Mouse (Mus musculus): ENCODE data around the gene S1pr4.

Gene S1pr4

DNA sequence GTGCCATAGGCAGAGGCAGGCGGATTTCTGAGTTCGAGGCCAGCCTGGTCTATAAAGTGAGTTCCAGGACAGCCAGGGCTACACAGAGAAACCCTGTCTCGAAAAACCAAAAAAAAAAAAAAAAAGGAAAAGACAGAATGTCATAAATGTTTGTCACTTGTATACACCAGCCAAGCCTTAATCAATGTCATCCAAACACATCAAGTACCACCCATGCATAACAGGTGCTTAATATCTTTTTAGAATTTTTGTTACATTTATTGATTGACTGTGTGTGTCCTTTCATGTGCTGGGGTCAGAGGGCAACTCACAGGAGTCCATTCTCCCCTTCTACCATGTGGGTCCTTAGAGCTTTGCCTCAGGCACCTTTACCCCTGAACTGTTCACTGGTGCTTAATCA lies at the start of gene S1pr4:
Gene S1pr4 (minus strand): TSS at position 101 of the 400 bp plus-strand sequence.
- no peak for DNase-seq (ENCODE audit: low read depth, low spot score)

DNA sequence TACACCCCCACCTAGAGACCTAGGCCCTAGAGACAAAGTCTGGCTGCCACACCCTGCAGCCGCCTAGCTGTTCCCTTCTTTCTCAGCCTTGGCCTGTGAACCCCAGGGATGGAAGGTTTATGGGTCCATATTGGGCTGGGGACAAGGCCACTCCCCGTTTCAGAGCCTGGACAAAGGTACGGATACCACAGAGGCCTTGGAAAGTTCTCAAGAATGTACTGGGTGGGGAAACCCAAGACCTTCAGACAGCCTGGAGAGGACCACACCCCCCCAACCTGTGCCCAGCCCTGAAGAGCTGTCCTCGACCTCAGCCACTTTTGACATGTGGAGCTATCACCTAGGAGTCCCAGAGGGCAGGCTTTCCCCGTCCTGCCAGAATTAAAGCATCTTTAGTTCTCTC lies 49.0 kb upstream of the S1pr4 start:
- DNase-seq (ENCODE audit: low read depth, low spot score) = no peak

DNA sequence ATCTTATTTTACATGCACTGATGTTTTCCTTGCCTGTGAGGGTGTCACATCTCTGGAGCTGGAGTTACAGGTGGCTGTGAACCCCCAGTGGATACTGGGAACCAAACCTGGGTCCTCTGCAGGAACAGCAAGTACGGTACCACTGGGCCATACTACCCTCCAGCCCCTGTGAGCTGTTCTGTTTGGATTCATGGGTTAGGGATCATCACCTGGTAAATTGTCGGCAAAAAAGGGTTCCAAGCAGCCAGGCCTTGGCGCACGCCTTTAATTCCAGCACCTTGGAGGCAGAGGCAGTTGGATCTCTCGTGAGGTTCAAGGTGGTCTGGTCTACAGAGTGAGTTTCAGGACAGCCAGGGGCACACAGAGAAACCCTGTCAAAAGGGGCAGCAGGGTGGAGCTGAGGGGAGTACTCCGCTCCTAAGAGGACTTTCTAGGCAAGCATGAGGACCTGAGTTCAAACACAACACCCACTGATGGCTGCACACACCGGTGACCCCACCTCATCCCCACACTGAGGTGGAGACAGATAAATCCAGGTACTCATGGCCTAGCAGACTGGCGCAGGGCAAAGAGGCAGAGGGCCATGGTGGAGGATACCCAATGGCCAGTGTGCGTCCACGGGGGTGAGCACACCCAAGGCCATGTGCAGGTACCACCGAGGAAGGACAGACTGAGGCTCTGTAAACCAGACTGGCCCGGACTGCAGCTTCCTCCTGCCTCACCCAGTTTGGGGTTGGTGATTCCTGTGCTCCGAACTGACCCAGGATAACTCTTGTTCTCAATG lies 47.0 kb upstream of the S1pr4 start:
- DNase-seq (ENCODE audit: low read depth, low spot score) = no peak

DNA sequence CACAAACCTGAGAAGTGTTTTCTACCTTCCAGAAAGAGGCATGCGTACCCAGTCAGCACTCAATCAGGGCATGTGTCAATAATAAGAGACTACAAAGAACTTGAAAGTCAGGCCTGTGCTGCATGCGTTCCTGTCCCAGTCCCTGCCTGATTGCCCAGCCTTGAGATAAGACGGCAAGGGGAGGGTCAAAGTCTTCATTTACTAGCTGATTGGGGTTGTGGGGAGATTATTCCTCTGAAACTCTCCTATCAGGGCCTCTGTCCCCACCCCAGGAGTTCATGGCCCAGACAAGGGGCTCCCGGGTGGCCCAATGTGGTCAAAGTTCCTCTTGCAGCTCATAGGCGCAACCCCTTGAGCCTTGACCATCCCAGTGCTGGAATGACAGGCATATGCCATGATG lies 46.4 kb upstream of the S1pr4 start:
- DNase-seq (ENCODE audit: low read depth, low spot score) = no peak

DNA sequence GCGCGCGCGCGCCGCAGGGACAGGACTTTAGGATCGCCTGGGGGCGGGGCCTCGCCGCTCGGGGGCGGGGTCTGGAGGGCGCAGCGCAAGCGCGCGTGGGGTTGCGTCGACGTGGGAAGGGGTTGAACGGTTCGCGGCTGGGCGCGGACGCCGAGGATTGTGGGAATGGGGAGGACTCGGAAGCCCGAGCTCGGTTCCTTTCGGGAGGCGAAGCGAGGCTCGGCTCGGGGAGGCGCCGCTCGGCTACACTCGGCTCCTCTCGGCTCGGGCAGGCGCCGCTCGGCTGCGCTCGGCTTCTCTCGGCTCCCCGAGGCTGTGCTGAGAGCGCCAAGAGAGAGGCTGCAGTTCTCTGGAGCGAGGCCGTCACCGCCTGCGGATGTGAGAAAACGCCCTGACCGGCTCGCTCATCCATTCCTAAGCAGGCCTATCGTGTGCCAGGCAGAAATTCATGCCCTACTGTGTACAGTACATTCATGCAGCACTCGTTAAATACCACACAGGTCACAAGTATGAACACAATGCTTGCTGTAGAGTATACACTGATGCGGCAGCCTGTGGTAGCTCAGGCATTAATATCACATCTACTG lies 45.3 kb upstream of the S1pr4 start, which contains the start of gene Gna11:
Gene Gna11 (minus strand): TSS at position 30 of the 587 bp plus-strand sequence.
- DNase-seq (ENCODE audit: low read depth, low spot score) = peak; percentile 93

DNA sequence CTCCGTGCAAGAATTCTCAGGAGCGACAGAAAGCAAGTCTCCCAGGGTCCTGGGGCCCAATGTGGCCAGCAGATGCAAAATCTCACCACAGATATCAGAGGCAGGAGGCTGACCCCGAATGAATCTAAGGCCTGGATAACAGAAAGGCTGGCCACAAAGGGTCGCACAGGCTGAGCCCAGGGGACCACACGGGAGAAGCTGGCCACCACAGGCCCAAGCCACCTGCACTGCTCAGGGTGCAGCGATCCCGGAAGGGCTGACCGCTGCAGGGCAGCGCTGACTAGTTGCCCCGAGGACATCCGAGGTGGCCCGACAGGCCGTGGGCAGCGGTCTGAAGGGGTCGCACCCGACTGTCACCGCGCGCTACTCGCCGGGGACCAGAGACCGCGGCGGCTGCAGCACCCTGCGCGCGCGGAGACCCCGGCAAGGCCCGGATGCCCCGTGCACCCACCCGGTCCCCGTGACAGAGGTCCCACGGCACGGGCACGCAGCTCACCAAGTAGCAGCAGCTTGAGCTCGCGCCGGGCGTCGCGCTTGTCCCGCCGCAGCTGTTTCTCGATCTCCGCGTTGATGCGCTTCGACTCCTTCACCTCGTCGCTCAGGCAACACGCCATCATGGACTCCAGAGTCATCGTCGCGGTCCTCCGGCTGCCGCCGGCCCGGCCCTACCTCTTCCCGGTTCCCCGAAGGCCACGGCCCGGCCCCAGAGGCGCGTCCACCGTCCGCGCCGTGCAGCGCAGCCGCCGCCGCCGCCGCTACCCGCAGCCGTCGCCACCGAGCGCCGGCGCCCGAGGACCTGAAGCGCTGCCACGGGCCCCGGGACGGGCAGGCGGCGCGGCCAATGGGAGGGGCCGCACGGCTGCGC lies 44.6 kb upstream of the S1pr4 start:
- peak; percentile 56 for DNase-seq (ENCODE audit: low read depth, low spot score)

DNA sequence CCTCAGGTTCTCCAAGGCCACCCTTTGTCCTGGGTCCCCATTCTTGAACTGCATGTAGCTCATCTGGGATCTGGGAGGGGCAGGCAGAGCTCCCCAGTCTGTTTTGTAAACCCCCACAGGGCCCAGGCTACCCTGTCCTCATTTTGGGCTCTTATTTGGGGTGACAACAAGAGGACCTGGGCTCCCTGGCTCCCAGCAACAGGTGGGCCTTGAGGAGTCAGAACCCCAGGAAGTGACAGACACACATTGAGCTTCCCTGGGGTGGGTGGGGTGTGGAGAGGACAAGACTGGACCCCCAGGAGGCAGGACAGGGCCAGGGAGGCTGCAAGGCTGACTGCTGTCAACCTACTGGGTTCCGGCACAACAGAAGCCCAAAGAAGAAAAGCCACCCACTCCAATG lies 43.7 kb upstream of the S1pr4 start:
- DNase-seq (ENCODE audit: low read depth, low spot score) = no peak

DNA sequence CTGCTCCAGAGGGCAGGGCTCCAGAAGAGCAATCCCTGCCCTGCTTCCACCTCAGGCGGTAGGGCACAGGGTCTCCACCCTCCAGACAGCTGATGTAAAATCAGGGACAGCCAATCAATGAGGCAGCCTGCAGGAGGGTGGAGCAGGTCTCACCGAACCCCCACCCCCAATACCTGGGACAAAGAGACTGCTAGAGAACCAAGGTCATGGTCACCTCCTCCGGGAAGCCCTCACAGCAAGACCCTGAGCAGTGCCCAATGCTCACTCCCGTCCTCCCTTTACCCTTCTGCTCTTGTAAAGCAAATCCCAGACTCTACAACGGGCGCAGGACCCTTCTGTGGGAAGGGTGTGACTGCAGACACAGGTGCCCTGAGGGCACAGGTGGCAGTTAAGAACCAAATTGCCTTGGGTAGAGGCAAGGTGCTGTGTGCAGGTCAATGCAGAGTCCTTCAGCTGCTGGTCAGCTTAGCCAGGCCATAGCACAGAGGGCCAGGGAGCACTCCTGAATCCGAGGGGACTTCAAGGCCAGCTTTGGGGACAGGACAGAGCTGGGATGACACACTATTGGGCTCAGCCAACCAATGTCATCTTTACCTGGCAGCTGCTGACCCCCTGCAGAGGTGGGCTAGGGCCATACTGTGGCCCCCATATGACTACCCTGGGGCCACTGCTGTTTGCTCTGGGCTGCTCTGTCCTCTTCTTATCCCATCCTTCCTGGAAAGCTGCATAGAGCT lies 43.0 kb upstream of the S1pr4 start:
- DNase-seq (ENCODE audit: low read depth, low spot score) = peak; percentile 44

DNA sequence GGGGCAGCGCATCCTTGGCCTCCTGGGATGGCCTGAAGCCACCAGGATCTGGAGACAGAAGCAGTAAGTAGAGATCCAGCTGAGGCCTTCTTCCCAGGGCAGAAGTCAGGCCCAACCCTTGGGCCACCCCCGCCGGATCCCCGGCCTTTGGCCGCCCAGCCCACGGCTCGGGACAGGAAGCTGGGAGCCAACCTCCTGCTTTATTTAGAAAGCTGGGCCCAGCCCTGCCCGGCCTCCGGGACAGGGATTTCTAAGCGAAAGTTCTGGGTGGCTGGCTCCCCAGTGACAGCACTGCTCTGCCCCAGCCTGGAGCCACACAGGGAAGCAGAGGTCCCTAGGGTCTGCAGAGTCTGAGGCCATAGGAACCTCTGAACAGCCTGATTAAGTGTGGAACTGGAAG lies 41.9 kb upstream of the S1pr4 start:
- DNase-seq (ENCODE audit: low read depth, low spot score) = no peak

DNA sequence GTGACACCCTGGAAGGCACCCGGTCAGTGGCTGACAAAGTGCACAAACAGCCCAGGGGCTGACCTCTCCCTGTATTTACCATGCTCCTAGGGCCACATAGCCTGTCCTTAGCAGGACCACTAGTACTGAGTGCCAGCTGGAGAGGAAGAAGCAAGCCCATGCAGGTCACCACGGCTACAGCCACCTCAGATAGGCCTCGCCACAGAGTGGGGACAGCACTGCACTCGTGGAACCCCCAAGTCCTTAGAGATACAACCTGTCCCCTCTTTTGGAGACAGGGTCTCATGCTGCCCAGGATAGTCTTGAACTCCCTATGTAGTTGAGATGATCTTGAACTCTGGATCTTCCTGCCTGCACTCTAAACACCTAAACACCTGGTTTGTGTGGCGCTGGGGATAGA lies 41.4 kb upstream of the S1pr4 start:
- no peak for DNase-seq (ENCODE audit: low read depth, low spot score)

DNA sequence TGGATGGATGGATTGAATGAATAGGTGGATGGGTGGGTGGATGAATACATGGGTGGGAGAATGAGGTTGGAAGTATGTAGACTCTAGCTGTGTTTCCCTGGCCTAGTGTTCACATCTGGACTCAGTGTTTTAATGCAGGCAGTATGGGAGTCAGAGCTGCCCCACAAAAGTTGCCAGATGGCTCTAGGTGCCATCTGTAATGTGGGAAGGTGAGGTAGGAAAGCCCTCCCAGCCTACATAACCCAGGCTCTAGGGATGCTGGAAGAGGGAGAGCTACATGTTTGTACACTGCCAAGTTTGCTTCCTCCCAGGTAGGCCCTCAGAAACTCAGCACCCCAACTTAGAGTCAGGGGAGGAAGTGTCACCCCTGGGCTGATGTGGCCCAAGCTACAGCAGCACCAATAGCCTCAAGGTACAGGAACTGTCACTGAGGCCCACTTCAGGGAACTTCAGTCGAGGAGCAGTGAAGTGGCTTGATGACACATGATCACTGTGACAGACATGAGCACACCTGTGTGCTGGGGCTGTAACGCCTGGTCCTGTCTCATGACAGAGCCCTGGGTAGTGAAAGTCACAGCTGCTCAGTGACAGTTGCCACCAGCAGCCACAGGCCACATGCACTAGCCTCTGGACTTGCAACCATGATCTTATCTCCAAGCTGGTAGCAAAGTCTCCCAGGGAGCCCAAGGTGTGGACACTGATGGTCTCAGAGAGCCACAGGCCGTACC lies 38.6 kb upstream of the S1pr4 start:
- no peak for DNase-seq (ENCODE audit: low read depth, low spot score)

DNA sequence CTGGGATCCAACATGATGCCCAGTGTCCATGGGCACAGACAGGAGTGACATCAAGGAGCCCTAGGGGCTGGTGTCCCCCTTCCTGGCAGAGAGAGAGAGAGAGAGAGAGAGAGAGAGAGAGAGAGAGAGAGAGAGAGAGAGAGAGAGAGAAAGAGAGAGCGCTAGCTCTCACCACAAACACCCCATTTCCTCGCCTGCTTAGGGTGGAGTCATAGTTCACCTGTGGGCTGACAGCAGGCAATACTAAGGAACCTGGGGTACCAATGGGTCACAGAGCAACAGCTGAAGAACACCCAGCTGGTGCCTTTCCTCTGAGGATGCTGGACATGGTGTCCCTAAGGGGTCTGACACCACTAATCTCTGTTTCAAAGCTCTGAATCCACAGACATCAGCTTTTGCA lies 37.5 kb upstream of the S1pr4 start:
- no peak for DNase-seq (ENCODE audit: low read depth, low spot score)

DNA sequence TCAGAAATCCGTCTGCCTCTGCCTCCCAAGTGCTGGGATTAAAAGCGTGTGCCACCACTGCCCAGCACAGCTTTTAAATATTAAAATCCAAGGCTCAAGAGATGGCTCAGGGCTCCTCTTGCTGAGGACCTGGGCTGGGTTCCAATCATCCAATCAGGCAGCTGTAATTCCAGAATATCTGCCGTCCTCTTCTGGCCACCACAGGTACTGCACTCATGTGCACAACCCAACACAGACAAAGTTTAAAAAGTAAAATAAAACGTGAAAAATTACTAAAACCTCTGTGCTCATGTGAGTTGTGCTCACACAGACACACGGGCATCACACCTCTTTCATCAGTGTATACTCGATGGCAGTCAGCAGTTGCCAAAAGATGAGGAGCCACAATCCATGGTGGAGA lies 36.8 kb upstream of the S1pr4 start:
- DNase-seq (ENCODE audit: low read depth, low spot score) = peak; percentile 64

DNA sequence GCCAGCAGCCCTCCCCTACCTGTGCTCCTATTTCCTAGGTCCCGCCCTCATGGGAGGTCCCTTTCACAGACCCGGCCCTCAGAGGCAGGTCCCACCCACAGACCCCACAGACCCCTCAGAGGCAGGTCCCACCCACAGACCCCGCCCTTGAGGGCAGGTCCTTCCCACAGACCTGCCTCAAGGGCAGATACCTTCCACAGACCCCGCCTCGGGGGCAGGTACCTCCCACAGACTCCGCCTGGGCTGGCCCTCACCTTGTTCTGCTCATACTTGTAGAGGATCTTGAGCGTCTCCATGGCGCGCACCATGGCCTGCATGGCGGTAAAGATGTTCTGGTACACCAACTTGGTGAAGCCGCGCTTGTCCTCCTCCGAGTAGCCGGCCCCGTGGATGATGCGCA lies 34.9 kb upstream of the S1pr4 start:
- peak; percentile 92 for DNase-seq (ENCODE audit: low read depth, low spot score)

DNA sequence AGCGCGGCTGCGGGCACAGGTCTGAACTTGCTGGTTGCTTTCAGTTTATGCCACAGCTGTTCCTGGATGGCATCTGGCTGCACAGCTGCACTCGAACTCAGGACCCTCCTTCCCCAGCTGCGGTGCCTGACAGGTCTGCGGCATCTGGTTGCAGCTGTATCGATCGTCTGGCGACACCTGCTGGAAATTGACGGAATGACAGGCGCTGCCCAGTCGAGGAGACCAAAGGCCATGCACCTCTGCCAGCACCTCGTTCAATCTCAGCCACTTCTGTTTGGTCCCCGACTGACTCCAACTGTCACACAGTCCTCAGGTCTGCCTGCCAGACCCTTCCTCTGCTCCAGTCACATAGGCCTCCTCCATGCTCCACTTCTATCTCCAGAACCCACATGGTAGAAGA lies 26.8 kb upstream of the S1pr4 start:
- peak; percentile 73 for DNase-seq (ENCODE audit: low read depth, low spot score)

DNA sequence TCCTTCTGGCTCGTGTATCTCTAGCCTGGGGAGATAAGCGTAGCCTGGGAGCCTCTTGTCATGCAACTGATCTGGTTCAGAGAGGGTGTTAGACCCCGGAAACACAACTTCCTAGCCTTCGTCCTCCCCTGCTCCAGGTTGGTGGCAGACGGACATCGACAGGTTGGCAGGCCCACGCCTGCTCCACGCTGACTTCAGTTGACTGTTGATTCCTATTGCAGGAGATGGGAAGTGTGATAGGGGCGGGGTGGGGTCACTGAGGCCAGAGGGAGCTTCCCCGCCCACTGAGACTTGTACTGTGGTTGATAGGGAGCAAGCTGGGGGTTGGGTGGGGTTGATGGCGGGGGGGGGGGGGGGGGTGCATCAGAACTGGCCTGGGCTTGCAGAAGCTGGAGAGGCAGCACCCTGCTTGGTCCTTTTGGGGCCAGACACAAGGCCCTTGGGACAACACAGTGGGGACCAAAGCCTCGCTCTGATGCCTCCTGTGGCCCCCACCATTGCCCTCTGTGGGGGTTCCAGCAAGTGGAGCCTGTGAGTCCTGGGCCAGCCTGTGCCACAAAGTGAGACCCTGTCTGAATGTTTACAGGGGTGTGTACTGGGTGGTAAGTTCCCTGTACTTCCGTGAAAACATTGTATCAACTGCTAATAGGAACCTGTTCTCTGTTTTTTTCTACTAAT lies 25.2 kb upstream of the S1pr4 start:
- DNase-seq (ENCODE audit: low read depth, low spot score) = peak; percentile 35

DNA sequence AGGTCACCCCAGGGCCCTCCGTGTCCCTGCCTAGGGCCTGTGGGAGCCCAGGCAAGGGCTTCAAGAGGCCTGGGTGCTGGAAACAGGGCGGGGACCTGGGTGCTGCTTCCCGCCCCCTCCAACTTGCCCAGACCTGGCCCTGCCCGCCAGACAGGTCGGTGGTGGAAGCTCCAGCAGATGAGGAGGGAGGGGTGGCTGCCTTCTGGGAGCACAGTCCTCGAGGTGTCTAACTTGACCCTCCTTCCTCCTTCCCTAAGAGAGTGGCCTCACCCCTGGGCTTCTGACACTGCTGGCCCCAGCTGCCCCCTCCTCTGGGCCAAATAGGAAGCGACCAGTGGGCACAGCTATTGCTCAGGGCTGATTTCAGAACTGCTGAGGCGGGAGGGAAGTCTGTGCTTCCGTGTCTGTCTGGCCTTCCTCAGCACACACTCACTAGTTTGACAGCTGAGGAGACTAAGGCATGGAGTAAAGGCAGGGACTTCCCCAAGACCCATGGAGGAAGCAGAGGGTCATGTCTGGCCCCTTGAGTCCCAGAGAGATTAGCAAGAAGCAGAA lies 24.2 kb upstream of the S1pr4 start, which contains the start of gene Gna15:
Gene Gna15 (minus strand): TSS at position 175 of the 555 bp plus-strand sequence.
- no peak for DNase-seq (ENCODE audit: low read depth, low spot score)

DNA sequence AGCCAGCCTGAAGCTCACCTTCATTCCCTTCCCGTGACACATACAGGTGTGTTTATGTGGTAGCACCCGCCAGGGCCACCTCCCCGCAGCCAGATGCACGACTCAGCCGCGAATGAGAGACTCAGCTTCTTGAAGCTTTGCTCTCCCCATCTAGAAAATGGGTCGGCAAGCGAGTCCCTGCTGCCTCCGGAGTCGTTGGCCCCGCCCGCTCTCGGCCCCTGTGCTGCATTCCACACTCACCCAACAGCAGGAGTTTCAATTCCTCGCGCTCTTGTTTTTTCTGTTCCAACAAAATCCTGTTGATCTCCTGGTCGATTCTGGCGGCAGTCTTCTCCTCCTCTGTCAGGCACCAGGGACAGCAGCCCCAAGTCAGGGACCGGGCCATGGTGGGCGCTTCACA lies 23.6 kb upstream of the S1pr4 start:
- DNase-seq (ENCODE audit: low read depth, low spot score) = peak; percentile 60

DNA sequence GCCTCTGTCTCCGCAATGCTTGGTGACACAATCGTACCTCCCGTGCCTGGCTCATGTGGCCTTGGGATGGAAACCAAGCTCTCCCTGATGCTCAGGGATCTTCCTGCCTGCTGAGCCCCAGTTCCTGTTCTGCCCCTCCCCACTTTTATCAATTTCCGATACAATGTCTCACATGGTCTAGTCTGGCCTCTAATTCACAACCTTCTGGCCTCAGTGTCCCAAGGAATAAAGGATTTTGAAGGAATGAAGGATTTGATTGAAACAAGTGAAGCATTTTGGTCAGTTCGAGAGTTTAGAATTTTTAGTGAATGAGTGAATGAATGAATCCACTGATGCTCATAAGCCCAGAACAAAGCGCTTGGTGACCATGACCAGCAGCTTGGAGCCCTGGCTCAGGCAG lies 23.2 kb upstream of the S1pr4 start:
- DNase-seq (ENCODE audit: low read depth, low spot score) = no peak

DNA sequence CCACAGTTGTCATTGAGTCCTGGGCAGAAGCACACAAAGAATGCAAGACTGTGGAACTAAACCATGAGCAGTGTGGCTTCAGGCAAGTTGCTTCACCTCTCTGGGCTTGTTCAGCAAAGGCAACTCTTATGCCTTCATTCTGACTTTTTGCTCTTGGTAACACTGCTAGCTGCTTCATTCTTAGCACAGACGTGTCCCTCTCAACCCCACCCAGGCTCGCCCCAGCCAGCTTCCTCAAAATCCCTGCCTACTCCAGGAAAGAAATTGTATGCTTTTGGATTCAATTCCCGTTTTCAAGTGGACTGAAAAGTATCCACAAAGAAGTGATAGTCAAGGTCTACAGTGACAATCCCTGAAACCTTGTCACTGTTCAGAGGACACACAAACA lies 20.0 kb upstream of the S1pr4 start:
- DNase-seq (ENCODE audit: low read depth, low spot score) = no peak

Measured in R1 (cell line).